Mouse (Mus musculus): ENCODE measurements at regions not wholly inside any gene's neighbourhood (a gene's known extent, or its start where the extent isn't known, plus 50 kb on each side); places are given as distances from the start of the nearest gene placed in this dataset.

DNA sequence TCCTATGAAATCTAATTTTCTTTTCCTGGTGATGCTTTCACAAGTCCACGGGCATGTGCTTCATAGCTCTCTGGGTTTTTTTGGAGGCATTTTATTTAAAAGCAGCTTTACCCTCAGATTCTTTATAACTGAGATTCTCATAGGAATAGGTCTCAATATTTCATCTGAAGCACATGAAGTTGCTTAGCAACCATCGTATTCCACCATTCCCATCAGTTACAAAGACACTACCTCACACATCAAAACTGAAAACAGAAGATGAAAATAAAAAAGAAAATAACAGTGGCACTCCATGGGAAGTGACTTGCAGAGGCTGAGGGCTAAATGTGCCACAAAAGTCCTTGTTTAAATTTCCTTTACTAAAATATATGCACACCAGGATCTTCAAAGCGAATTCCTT, 384.0 kb upstream of the 1700015G11Rik start:
- Histone ChIP-seq H3K27me3 (ENCODE audit: control insufficient read depth, insufficient read depth, low read length) (no peaks in the 10 kb centered on the region), H3K4me1 (ENCODE audit: control insufficient read depth, insufficient read depth, low read length) (no peaks in the 10 kb centered on the region), H3K27ac (ENCODE audit: insufficient read depth, low read length) (no peak overlapping the region), H3K4me3 (replicated peaks; ENCODE audit: insufficient read depth, low read depth, low read length) (no peak overlapping the region)
- no peak for DNase-seq
- 81% methylated on average over 3 of the region's 3 CpGs for WGBS
- TF ChIP-seq CTCF (IDR thresholded peaks at IDR 0.05; ENCODE audit: borderline replicate concordance, insufficient read depth, low read depth, low read length) (no peak), POLR2A (IDR thresholded peaks at IDR 0.05; ENCODE audit: borderline replicate concordance, insufficient read depth, low read length) (no peak)

GRCm38 (mm10) chr7:52391793-52392192, 376.3 kb upstream of the 1700015G11Rik start:
- no peaks in the 10 kb centered on the region for H3K27me3 ChIP-seq (ENCODE audit: control insufficient read depth, insufficient read depth, low read length)
- H3K4me1 ChIP-seq (ENCODE audit: control insufficient read depth, insufficient read depth, low read length) = no peaks in the 10 kb centered on the region
- TF ChIP-seq POLR2A (IDR thresholded peaks at IDR 0.05; ENCODE audit: borderline replicate concordance, insufficient read depth, low read length) (no peak), CTCF (IDR thresholded peaks at IDR 0.05; ENCODE audit: borderline replicate concordance, insufficient read depth, low read depth, low read length) (no peak)
- H3K4me3 ChIP-seq (replicated peaks; ENCODE audit: insufficient read depth, low read depth, low read length) = no peak overlapping the region
- WGBS = 15% methylated on average over 2 of the region's 2 CpGs
- DNase-seq = peak in 1 of 2 experiments; percentile 8
- H3K27ac ChIP-seq (ENCODE audit: insufficient read depth, low read length) = no peak overlapping the region
